Mouse (Mus musculus): ENCODE results near the gene Cep128.

The Cep128 gene

GRCm38 (mm10) chr12:91183304-91183855 is 200.8 kb downstream of the Cep128 start:
- no peak for DNase-seq (ENCODE audit: extremely low spot score)

- no peak for DNase-seq (ENCODE audit: extremely low spot score)
These were observed 207.2 kb downstream of the Cep128 start for GRCm38 (mm10) chr12:91176808-91177526.

- DNase-seq (ENCODE audit: extremely low spot score) = no peak
These were observed 212.6 kb downstream of the Cep128 start for GRCm38 (mm10) chr12:91171613-91172012.

- DNase-seq (ENCODE audit: extremely low spot score) = no peak
These were observed 223.0 kb downstream of the Cep128 start for GRCm38 (mm10) chr12:91161015-91161730.

- DNase-seq (ENCODE audit: extremely low spot score) = no peak
These were observed 225.7 kb downstream of the Cep128 start for GRCm38 (mm10) chr12:91158481-91158880.

GRCm38 (mm10) chr12:91154052-91154451 is 230.2 kb downstream of the Cep128 start:
- no peak for DNase-seq (ENCODE audit: extremely low spot score)

- DNase-seq (ENCODE audit: extremely low spot score) = no peak
These were observed 235.1 kb downstream of the Cep128 start for GRCm38 (mm10) chr12:91149152-91149551.

- DNase-seq (ENCODE audit: extremely low spot score) = no peak
These were observed 249.3 kb downstream of the Cep128 start for GRCm38 (mm10) chr12:91134740-91135517.

GRCm38 (mm10) chr12:91115054-91115453 is 269.2 kb downstream of the Cep128 start:
- no peak for DNase-seq (ENCODE audit: extremely low spot score)

- DNase-seq (ENCODE audit: extremely low spot score) = no peak
These were observed 280.9 kb downstream of the Cep128 start for GRCm38 (mm10) chr12:91103316-91103715.

GRCm38 (mm10) chr12:91097869-91098268 is 286.3 kb downstream of the Cep128 start:
- no peak for DNase-seq (ENCODE audit: extremely low spot score)

- no peak for DNase-seq (ENCODE audit: extremely low spot score)
These were observed 288.0 kb downstream of the Cep128 start for GRCm38 (mm10) chr12:91096197-91096596.

GRCm38 (mm10) chr12:91088271-91088670 is 295.9 kb downstream of the Cep128 start:
- DNase-seq (ENCODE audit: extremely low spot score) = no peak

GRCm38 (mm10) chr12:91085967-91086366 is 298.2 kb downstream of the Cep128 start:
- DNase-seq (ENCODE audit: extremely low spot score) = no peak

GRCm38 (mm10) chr12:91075600-91075999 is 308.6 kb downstream of the Cep128 start:
- DNase-seq (ENCODE audit: extremely low spot score) = no peak

- DNase-seq (ENCODE audit: extremely low spot score) = no peak
These were observed 313.6 kb downstream of the Cep128 start for GRCm38 (mm10) chr12:91070551-91071045.

- DNase-seq (ENCODE audit: extremely low spot score) = no peak
These were observed 317.1 kb downstream of the Cep128 start for GRCm38 (mm10) chr12:91067083-91067441.

GRCm38 (mm10) chr12:91066286-91067082 is 317.7 kb downstream of the Cep128 start:
- no peak for DNase-seq (ENCODE audit: extremely low spot score)

- no peak for DNase-seq (ENCODE audit: extremely low spot score)
These were observed 318.8 kb downstream of the Cep128 start for GRCm38 (mm10) chr12:91065423-91065822.

GRCm38 (mm10) chr12:91064368-91064999 is 319.7 kb downstream of the Cep128 start:
- DNase-seq (ENCODE audit: extremely low spot score) = no peak

Measured in embryo, embryonic 9.5 days (tissue).